9 mouse cellular contexts compared by ENCODE assay signal in the genomic region with DNA sequence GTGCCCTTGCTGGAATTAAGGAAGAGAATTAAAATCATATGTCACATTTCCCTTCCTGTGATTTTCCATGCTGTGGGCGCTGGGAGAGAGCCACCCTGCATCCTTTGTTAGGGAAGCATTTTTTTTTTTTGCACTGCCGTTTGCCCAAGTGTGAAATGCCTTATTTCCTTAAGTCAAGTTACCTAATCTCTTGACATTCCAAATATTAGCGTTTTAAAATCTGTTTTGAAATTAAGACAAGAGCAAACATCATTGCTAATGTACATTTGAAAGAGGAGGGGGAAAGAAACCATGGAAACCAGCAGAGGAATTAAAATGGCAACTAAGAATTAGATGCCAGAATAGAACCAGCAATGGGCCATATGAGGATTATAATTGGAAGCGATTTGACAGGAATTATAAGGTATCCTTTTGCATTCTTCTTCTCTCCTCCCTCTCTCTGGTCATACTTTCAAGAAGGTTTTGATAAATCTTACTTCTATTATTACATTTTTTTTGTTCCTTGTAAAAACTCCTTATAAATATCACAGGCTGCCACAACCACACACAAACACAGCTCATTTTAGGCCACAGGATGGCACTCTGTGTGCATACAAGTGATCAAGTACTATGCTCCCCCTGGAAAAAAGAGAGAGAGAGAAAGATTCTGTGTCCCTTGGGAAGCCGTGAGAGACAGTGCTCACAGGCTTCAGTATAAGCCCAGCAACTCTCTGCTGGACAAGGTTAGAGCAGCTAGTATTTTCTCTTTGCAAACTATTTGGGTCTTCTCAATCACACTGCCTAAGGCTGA.
DNase-seq lines count a peak whose midpoint lies in the region; ATAC-seq lines count a peak whose summit lies in the region.
"Had no signal": no experiment of that assay in that cellular context is flagged by ENCODE, and none has a peak within 500 bp of the region (broad histone marks: within the 10 kb centered on the region; RNA-seq: fewer than 3 reads in every experiment).

No protein-coding gene starts in this region.

- WGBS in forebrain, embryonic 16.5 days = 23% methylated on average over 5 of the region's 5 CpGs
- 40% methylated on average over 5 of the region's 5 CpGs for WGBS in stomach, embryonic 14.5 days

- H3K4me1 ChIP-seq in forebrain, embryonic 16.5 days (replicated peaks; ENCODE audit: control insufficient read depth, insufficient read depth, low read length) = peaks cover 5% of the 10 kb centered on the region
- H3K4me1 ChIP-seq in stomach, embryonic 14.5 days (ENCODE audit: control insufficient read depth, insufficient read depth, low read length) = no peaks in the 10 kb centered on the region
- H3K4me1 ChIP-seq: limb, embryonic 12.5 days had no signal

- DNase-seq in cerebellum, postnatal 14 days = peak; percentile 61 to 68
- DNase-seq in cerebellum, adult 18-20 months = no peak
- peak; percentile 43 for DNase-seq in Muller cell, postnatal 12 days (ENCODE audit: inconsistent ontology term)
- DNase-seq in left cerebral cortex, postnatal 36 days (ENCODE audit: low spot score in 2 of 2) = peak; percentile 8 to 12
- DNase-seq in MN1 (ENCODE audit: low spot score) = no peak

- H3K27ac ChIP-seq in forebrain, embryonic 16.5 days (ENCODE audit: low read length) = peak overlapping the region; percentile 39; the same call in 1 of the 2 replicates
- H3K27ac ChIP-seq in stomach, embryonic 14.5 days (ENCODE audit: low read length) = no peak overlapping the region
- H3K27ac ChIP-seq: limb, embryonic 12.5 days had no signal

- H3K27me3 ChIP-seq in forebrain, embryonic 16.5 days (replicated peaks; ENCODE audit: control insufficient read depth, insufficient read depth, low read length) = no peaks in the 10 kb centered on the region
- H3K27me3 ChIP-seq in stomach, embryonic 14.5 days (ENCODE audit: control insufficient read depth, insufficient read depth, low read length) = no peaks in the 10 kb centered on the region
- H3K27me3 ChIP-seq: limb, embryonic 12.5 days had no signal

- no peak overlapping the region for H3K4me3 ChIP-seq in forebrain, embryonic 16.5 days (replicated peaks; ENCODE audit: low read length)
- no peak overlapping the region for H3K4me3 ChIP-seq in stomach, embryonic 14.5 days (ENCODE audit: low read depth, low read length)
- H3K4me3 ChIP-seq: limb, embryonic 12.5 days had no signal

- intact Hi-C loops in left cerebral cortex, postnatal 36 days (cut with DNase I) = loop anchor here (2.0 kb wide), 1 partner anchor 198 kb away; no protein-coding TSS in a partner anchor

- peak; percentile 96 for ATAC-seq in forebrain, embryonic 16.5 days
- peak; percentile 49; the same call in 1 of the 2 replicates for ATAC-seq in stomach, embryonic 14.5 days (ENCODE audit: insufficient number of reproducible peaks, insufficient read depth, low FRiP score, low read depth)
- no peak for ATAC-seq in inflammation-experienced regulatory T-cells, adult 6 months

- H3K4me2 ChIP-seq in forebrain, embryonic 16.5 days (ENCODE audit: low read length) = no peak overlapping the region
- H3K4me2 ChIP-seq in stomach, embryonic 14.5 days (replicated peaks; ENCODE audit: low read depth, low read length) = no peak overlapping the region
- H3K4me2 ChIP-seq: limb, embryonic 12.5 days had no signal

- H3K9ac ChIP-seq in forebrain, embryonic 16.5 days (replicated peaks; ENCODE audit: low read depth, low read length) = no peak overlapping the region; the same call in 1 of the 2 replicates
- no peak overlapping the region for H3K9ac ChIP-seq in stomach, embryonic 14.5 days (replicated peaks; ENCODE audit: low read depth, low read length)
- H3K9ac ChIP-seq: limb, embryonic 12.5 days had no signal

- no peaks in the 10 kb centered on the region for H3K9me3 ChIP-seq in forebrain, embryonic 16.5 days (ENCODE audit: control insufficient read depth, low read length)
- H3K9me3 ChIP-seq in stomach, embryonic 14.5 days (ENCODE audit: control insufficient read depth, low read depth, low read length) = no peaks in the 10 kb centered on the region
- H3K9me3 ChIP-seq: limb, embryonic 12.5 days had no signal

- H3K36me3 ChIP-seq in forebrain, embryonic 16.5 days (ENCODE audit: control insufficient read depth, insufficient read depth) = no peaks in the 10 kb centered on the region
- H3K36me3 ChIP-seq in stomach, embryonic 14.5 days (ENCODE audit: control insufficient read depth, insufficient read depth, low read length) = no peaks in the 10 kb centered on the region
- H3K36me3 ChIP-seq: limb, embryonic 12.5 days had no signal

Comparison
In these comparisons a context has a peak if more than half of its experiments do, and no peak if none do; other contexts are left out.
1. DNase-seq: peak in cerebellum, postnatal 14 days (2 of 2), Muller cell, postnatal 12 days (single experiment) and left cerebral cortex, postnatal 36 days (2 of 2); none in cerebellum, adult 18-20 months (0 of 2) and MN1 (single experiment).